Mouse (Mus musculus): Measurements from ENCODE around the gene Gm28635. TPM values are rescaled to one million over a fixed set of nuclear protein-coding genes. Genes with fewer than 3 reads are reported as not detected.
"Not testable (repeated sequence)": the region's sequence is repeated elsewhere in the genome, so short reads cannot be mapped to it uniquely, and the experiment has no call there.

Gm28635 gene
- polyA plus RNA-seq, 1 experiment from 2014 or later = not detected

DNA sequence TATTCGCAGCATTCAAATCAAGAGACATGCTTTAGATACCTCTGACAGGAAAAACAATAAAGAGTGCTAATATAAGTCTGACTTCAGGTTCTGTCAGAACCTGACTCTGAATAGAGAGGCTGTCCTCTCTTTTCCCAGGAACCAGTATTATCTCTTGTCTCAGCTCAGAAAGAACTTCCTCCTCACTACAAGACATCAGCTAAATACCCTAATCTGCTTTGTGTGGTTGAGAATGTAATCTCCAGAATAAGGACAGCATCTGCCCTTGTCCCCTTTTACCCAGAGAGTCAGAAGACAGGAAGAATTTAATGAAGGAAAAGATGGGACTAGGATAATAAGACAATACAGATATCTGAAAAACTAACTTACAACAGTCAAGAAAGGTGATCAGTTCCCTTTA lies 25.7 kb upstream of the Gm28635 start:
- Histone ChIP-seq H3K4me2 (no peak overlapping the region), H3K36me3 (ENCODE audit: control insufficient read depth, insufficient read depth, low read length) (peaks cover 6% of the 10 kb centered on the region; the same call in 1 of the 2 replicates), H3K4me3 (ENCODE audit: low read depth, low read length) (no peak overlapping the region), H3K9ac (ENCODE audit: low read depth, low read length) (no peak overlapping the region), H3K27ac (ENCODE audit: low read depth, low read length) (no peak overlapping the region), H3K4me1 (replicated peaks; ENCODE audit: control insufficient read depth, insufficient read depth, low read length) (peaks cover 9% of the 10 kb centered on the region), H3K9me3 (ENCODE audit: control insufficient read depth, low read length) (no peaks in the 10 kb centered on the region), H3K27me3 (replicated peaks; ENCODE audit: control insufficient read depth, insufficient read depth, low read length) (no peaks in the 10 kb centered on the region)
- DNase-seq (ENCODE audit: low spot score) = no peak
- 77% methylated on average over 1 of the region's 1 CpGs for whole genome bisulfite sequencing
- ATAC-seq (replicated peaks; ENCODE audit: low FRiP score) = no peak; the same call in 1 of the 2 replicates

DNA sequence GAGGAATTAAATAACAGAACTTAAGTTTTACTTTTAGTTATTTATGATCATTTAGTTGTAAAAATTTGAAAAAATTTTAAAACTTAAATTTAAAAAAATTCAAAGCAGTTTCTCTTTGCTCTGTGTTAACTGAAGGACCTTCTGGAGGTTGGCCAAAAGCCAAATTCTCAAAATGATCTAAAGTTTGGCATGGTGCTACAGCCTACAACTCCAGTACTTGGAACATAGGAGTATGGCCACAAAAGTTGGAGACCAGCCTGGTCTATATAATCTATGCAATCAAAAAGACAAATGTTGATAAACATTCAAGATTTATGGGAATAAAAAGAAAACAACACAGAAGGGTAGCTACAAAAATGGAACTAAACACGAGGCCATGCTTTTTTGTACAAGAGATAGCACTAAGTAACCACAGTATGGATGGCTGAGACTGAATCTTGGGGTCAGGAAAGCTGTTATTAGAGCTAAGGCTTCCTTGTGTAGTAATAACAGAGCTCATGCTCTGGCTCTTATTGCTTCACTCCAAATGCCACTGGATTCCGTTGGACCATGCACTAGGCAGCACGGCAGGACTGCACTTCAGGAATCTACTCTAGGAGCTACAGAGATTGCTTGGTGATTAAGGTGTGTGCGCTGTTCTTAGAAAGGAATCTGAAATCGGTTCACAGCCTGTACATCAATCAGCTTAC lies 17.3 kb upstream of the Gm28635 start:
- Histone ChIP-seq H3K27ac (ENCODE audit: low read depth, low read length) (no peak overlapping the region), H3K27me3 (replicated peaks; ENCODE audit: control insufficient read depth, insufficient read depth, low read length) (no peaks in the 10 kb centered on the region), H3K36me3 (ENCODE audit: control insufficient read depth, insufficient read depth, low read length) (peaks cover 26% of the 10 kb centered on the region), H3K9ac (ENCODE audit: low read depth, low read length) (no peak overlapping the region), H3K4me2 (no peak overlapping the region), H3K4me3 (ENCODE audit: low read depth, low read length) (no peak overlapping the region), H3K9me3 (ENCODE audit: control insufficient read depth, low read length) (no peaks in the 10 kb centered on the region), H3K4me1 (replicated peaks; ENCODE audit: control insufficient read depth, insufficient read depth, low read length) (no peaks in the 10 kb centered on the region)
- DNase-seq (ENCODE audit: low spot score) = no peak
- 89% methylated on average over 5 of the region's 5 CpGs for WGBS
- no peak for ATAC-seq (replicated peaks; ENCODE audit: low FRiP score)

DNA sequence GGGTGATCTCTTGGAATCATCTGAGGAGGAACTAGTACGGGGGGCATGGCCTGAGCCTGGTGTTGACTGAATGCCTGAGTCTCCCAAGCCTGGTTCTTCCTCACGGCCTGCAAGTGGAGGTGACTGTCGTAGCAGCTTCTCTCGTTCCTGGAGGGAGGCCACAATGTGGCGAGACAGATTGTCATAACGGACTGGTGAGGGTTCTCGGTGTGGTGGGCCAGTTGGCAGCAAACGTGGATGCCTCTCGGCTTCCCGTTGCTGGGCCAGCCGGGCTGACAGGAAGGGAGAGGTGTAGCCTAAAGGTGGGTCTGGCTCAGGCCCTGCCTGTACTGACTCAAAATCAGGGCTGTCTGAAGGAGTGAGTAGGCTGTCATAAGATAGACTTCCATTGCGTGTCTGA lies 12.2 kb upstream of the Gm28635 start:
- no peak for ATAC-seq (replicated peaks; ENCODE audit: low FRiP score)
- 90% methylated on average over 12 of the region's 12 CpGs for WGBS

DNA sequence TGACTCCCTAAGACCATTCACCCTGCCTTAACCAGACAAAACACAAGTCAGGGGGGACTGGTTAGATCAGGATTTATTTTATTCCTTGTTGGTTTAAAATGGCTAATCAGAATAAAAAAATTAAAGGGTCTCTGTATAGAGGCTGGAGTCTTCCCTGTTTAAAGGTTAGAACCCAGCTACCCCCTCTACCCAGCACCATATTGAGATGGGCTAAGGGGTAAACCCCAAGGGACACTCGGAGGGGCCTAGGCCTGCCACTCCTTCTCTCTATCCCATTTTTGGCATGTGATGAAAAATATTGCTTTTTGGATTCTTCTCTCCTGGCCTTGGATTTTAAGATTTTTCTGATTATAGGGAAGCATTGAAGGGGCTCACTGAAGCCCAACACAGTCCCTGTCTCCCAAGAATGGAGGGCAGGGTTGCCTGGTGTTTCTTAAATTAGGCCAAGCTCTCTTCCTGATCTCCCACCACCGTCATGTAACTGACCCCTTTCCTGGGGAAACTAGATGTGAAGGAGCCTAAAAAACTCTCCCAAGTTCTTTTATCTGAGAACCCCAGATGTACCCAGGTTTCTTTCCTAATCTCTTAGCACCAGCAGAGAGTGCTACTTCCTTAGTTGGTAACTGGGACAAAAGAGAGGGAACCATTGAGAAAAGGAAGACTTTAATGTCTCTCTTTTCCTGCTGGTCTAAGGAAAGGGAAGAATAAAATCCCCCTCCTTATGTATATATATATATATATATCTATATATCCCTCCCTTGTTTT lies 10.4 kb upstream of the Gm28635 start:
- DNase-seq (ENCODE audit: low spot score) (no peak), ATAC-seq (replicated peaks; ENCODE audit: low FRiP score) (no peak)
- no peak overlapping the region for H3K9ac ChIP-seq (ENCODE audit: low read depth, low read length)
- no peaks in the 10 kb centered on the region for H3K27me3 ChIP-seq (replicated peaks; ENCODE audit: control insufficient read depth, insufficient read depth, low read length)
- no peak overlapping the region for H3K4me3 ChIP-seq (ENCODE audit: low read depth, low read length)
- no peak overlapping the region for H3K27ac ChIP-seq (ENCODE audit: low read depth, low read length)
- peaks cover 45% of the 10 kb centered on the region for H3K36me3 ChIP-seq (ENCODE audit: control insufficient read depth, insufficient read depth, low read length)
- H3K9me3 ChIP-seq (ENCODE audit: control insufficient read depth, low read length) = no peaks in the 10 kb centered on the region
- no peak overlapping the region for H3K4me2 ChIP-seq
- 69% methylated on average over 2 of the region's 2 CpGs for WGBS
- peaks cover 4% of the 10 kb centered on the region for H3K4me1 ChIP-seq (replicated peaks; ENCODE audit: control insufficient read depth, insufficient read depth, low read length)

More for the DNA sequence above, 12.2 kb upstream of the Gm28635 start:
- Histone ChIP-seq H3K27ac (ENCODE audit: low read depth, low read length) (no peak overlapping the region), H3K9ac (ENCODE audit: low read depth, low read length) (no peak overlapping the region), H3K36me3 (ENCODE audit: control insufficient read depth, insufficient read depth, low read length) (peaks cover 45% of the 10 kb centered on the region), H3K27me3 (replicated peaks; ENCODE audit: control insufficient read depth, insufficient read depth, low read length) (no peaks in the 10 kb centered on the region), H3K4me3 (ENCODE audit: low read depth, low read length) (no peak overlapping the region), H3K4me1 (replicated peaks; ENCODE audit: control insufficient read depth, insufficient read depth, low read length) (peaks cover 4% of the 10 kb centered on the region; the same call in 1 of the 2 replicates), H3K4me2 (no peak overlapping the region), H3K9me3 (ENCODE audit: control insufficient read depth, low read length) (no peaks in the 10 kb centered on the region)
- DNase-seq (ENCODE audit: low spot score) = no peak

DNA sequence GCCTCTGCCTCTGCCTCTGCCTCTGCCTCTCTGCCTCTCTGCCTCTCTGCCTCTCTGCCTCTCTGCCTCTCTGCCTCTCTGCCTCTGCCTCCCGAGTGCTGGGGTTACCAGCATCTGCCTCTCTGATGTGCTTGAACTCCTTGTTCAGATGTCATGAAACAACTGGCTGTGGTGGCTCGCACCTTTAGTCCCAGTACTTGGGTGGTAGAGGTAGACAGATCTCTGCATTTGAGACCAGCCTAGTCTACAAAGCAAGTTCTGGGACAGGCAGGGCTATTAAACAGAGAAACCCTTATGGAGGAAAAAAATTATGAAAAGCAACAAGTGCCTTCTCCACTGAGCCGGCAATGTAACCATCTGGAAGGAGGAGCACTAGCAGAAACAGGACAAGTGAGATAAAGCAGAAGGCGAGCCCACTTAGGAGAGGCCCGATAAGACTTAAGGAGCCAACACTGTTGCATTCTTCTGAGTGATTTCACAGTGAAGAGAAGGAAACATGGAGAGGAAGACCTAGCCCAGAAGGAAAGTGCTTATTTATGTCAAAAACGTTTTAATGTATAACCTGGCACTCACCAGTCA lies 4.9 kb upstream of the Gm28635 start:
- ATAC-seq (replicated peaks; ENCODE audit: low FRiP score) (peak; percentile 63), DNase-seq (ENCODE audit: low spot score) (no peak)
- Histone ChIP-seq H3K4me1 (replicated peaks; ENCODE audit: control insufficient read depth, insufficient read depth, low read length) (peaks cover 7% of the 10 kb centered on the region; the same call in 1 of the 2 replicates), H3K27me3 (replicated peaks; ENCODE audit: control insufficient read depth, insufficient read depth, low read length) (no peaks in the 10 kb centered on the region), H3K9ac (ENCODE audit: low read depth, low read length) (peak overlapping the region; percentile 46; the same call in 1 of the 2 replicates), H3K4me3 (ENCODE audit: low read depth, low read length) (peak overlapping the region; percentile 22; the same call in 1 of the 2 replicates), H3K4me2 (peak overlapping the region; percentile 60), H3K36me3 (ENCODE audit: control insufficient read depth, insufficient read depth, low read length) (peaks cover 23% of the 10 kb centered on the region), H3K9me3 (ENCODE audit: control insufficient read depth, low read length) (no peaks in the 10 kb centered on the region), H3K27ac (ENCODE audit: low read depth, low read length) (peak overlapping the region; percentile 90)
- 45% methylated on average over 6 of the region's 6 CpGs for WGBS

DNA sequence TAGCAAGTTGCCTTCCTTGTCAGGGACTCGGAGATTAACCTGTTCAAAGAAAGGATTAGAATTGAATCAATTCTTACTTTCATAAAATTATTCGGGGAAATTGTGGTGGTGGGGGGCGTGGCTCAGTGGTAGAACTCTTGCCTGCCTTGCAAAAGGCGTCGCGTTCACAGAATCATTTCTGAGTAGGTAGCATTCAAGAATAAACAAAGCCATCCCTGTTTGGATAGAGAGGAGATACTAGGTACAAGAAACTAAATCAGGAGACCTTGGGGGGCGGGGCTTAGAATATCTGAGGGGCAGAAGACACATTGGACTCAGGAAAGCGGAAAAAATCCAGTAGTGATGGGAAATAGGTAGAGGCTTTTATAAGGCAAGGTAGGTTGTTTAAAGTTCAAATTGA lies 1.2 kb upstream of the Gm28635 start, which contains the start of gene Tmx2:
TSS of gene Tmx2 (minus strand) at position 125 of the 400 bp plus-strand sequence.
- peaks cover 19% of the 10 kb centered on the region for H3K4me1 ChIP-seq (replicated peaks; ENCODE audit: control insufficient read depth, insufficient read depth, low read length)
- ATAC-seq (replicated peaks; ENCODE audit: low FRiP score) = no peak
- WGBS = 12% methylated on average over 8 of the region's 8 CpGs

DNA sequence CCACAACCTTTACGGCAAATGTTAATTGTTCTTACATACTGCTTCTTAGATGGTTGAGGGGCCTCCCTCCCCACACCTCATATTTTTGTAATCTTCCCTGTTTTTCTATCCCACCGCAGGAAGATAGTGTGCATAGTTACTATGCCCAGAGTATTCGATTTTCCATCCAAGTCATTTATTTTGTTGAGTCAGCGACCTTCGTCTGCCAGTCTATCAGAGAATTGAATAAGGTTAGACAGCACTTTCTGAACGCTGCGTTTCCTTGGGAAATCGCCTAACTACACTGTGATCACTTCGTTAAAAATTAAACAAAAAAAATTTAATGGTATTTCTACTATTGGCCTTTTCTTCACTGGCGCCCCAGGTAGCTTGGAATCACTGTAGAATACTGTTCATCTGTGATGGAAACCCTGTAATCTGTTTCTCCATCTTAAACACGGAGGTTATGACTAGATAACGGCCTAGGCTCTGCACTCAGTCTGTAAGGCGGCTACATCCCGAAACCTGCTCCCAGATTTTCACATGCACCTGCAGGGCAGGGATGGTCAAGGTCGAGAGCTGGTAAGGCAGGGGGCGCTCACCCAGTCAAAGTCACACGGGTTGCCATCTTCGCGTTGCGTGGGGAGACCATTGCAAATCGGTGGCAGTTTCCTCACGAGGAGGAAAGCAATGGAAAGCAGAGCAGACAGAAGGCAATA lies 422 bp downstream of the Gm28635 start:
- WGBS = 8% methylated on average over 22 of the region's 22 CpGs
- peaks cover 22% of the 10 kb centered on the region; the same call in 1 of the 2 replicates for H3K36me3 ChIP-seq (ENCODE audit: control insufficient read depth, insufficient read depth, low read length)
- peak overlapping the region; percentile 70 for H3K4me2 ChIP-seq
- H3K4me1 ChIP-seq (replicated peaks; ENCODE audit: control insufficient read depth, insufficient read depth, low read length) = peaks cover 19% of the 10 kb centered on the region
- DNase-seq (ENCODE audit: low spot score) (no peak), ATAC-seq (replicated peaks; ENCODE audit: low FRiP score) (peak; percentile 42)
- 0 out of 2 replicates have a peak overlapping the region, but pooled peaks have one; percentile 36 for H3K27ac ChIP-seq (ENCODE audit: low read depth, low read length)
- peak overlapping the region; percentile 86 for H3K4me3 ChIP-seq (ENCODE audit: low read depth, low read length)
- H3K9ac ChIP-seq (ENCODE audit: low read depth, low read length) = peak overlapping the region; percentile 66
- no peaks in the 10 kb centered on the region for H3K9me3 ChIP-seq (ENCODE audit: control insufficient read depth, low read length)
- H3K27me3 ChIP-seq (replicated peaks; ENCODE audit: control insufficient read depth, insufficient read depth, low read length) = no peaks in the 10 kb centered on the region

More for the DNA sequence above, 1.2 kb upstream of the Gm28635 start, which contains the start of gene Tmx2:
- Histone ChIP-seq H3K36me3 (ENCODE audit: control insufficient read depth, insufficient read depth, low read length) (peaks cover 14% of the 10 kb centered on the region; the same call in 1 of the 2 replicates), H3K27ac (ENCODE audit: low read depth, low read length) (peak within 1 kb of the TSS; percentile 44; the same call in 1 of the 2 replicates), H3K27me3 (replicated peaks; ENCODE audit: control insufficient read depth, insufficient read depth, low read length) (no peaks in the 10 kb centered on the region), H3K9me3 (ENCODE audit: control insufficient read depth, low read length) (no peaks in the 10 kb centered on the region), H3K9ac (ENCODE audit: low read depth, low read length) (peak within 1 kb of the TSS; percentile 78), H3K4me2 (peak within 1 kb of the TSS; percentile 70), H3K4me3 (ENCODE audit: low read depth, low read length) (peak within 1 kb of the TSS; percentile 86)
- DNase-seq (ENCODE audit: low spot score) = no peak

DNA sequence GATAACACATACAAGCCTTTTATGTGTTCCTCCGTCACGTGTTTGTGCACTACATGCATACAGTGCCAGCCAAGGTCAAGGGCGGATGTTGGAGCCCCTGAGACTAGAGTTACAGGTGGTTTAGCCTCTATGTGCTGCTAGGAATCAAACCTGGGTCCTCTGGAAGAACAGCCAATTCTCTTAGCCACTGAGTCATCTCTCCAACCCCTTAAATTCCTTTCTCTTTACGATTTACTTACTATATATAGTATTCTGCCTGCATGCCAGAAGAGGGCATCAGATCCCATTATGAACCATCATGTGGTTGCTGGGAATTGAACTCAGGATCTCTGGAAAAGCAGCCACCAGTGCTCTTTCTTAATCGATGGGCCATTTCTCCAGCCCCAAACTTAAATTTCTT lies 6.3 kb downstream of the Gm28635 start:
- H3K9ac ChIP-seq (ENCODE audit: low read depth, low read length); ATAC-seq (replicated peaks; ENCODE audit: low FRiP score); H3K27me3 ChIP-seq (replicated peaks; ENCODE audit: control insufficient read depth, insufficient read depth, low read length); DNase-seq (ENCODE audit: low spot score); H3K4me3 ChIP-seq (ENCODE audit: low read depth, low read length); H3K27ac ChIP-seq (ENCODE audit: low read depth, low read length); H3K4me1 ChIP-seq (replicated peaks; ENCODE audit: control insufficient read depth, insufficient read depth, low read length); H3K4me2 ChIP-seq; H3K9me3 ChIP-seq (ENCODE audit: control insufficient read depth, low read length): not testable (repeated sequence)
- H3K36me3 ChIP-seq (ENCODE audit: control insufficient read depth, insufficient read depth, low read length) = peaks cover 25% of the 10 kb centered on the region; the same call in 1 of the 2 replicates
- WGBS = 79% methylated on average over 4 of the region's 5 CpGs

Measured in liver, embryonic 11.5 days (tissue).